8 mouse cellular contexts compared by ENCODE assay signal in genomic region chr6:17281757-17282092, GRCm38 (mm10). TPM values are rescaled to one million over a fixed set of nuclear protein-coding genes. Genes with fewer than 3 reads are reported as not detected.
DNase-seq lines count a peak whose midpoint lies in the region; ATAC-seq and TF ChIP-seq lines count a peak whose summit lies in the region.

No protein-coding gene starts in this region.

- 24% methylated on average over 8 of the region's 8 CpGs for WGBS in embryonic facial prominence, embryonic 14.5 days
- 28% methylated on average over 8 of the region's 8 CpGs for WGBS in hindbrain, embryonic 13.5 days

- H3K36me3 ChIP-seq in embryonic facial prominence, embryonic 14.5 days (ENCODE audit: control insufficient read depth, insufficient read depth, low read length): no peaks in the 10 kb centered on the region
- no peaks in the 10 kb centered on the region for H3K36me3 ChIP-seq in hindbrain, embryonic 13.5 days
- H3K36me3 ChIP-seq in megakaryocyte, embryonic 14.5 days (replicated peaks; ENCODE audit: low read length): no peaks in the 10 kb centered on the region

- peak overlapping the region; percentile 84 for H3K4me2 ChIP-seq in embryonic facial prominence, embryonic 14.5 days (ENCODE audit: low read depth, low read length)
- H3K4me2 ChIP-seq in hindbrain, embryonic 13.5 days: peak overlapping the region; percentile 76

- H3K4me1 ChIP-seq in embryonic facial prominence, embryonic 14.5 days (ENCODE audit: control insufficient read depth, insufficient read depth, low read length): peaks cover 15% of the 10 kb centered on the region
- H3K4me1 ChIP-seq in hindbrain, embryonic 13.5 days (replicated peaks): peaks cover 10% of the 10 kb centered on the region
- peaks cover 42% of the 10 kb centered on the region for H3K4me1 ChIP-seq in megakaryocyte, embryonic 14.5 days

- H3K4me3 ChIP-seq in left cerebral cortex, adult 2 months: peak overlapping the region; percentile 79
- peak overlapping the region; percentile 53 for H3K4me3 ChIP-seq in embryonic facial prominence, embryonic 14.5 days (ENCODE audit: low read depth, low read length)
- peak overlapping the region; percentile 51 for H3K4me3 ChIP-seq in hindbrain, embryonic 13.5 days
- peak overlapping the region; percentile 91 for H3K4me3 ChIP-seq in megakaryocyte, embryonic 14.5 days (replicated peaks)

- no peak for TF ChIP-seq CTCF in left cerebral cortex, adult 2 months (IDR thresholded peaks at IDR 0.05)

- no peaks in the 10 kb centered on the region for H3K9me3 ChIP-seq in embryonic facial prominence, embryonic 14.5 days (ENCODE audit: control insufficient read depth, low read length)
- no peaks in the 10 kb centered on the region for H3K9me3 ChIP-seq in hindbrain, embryonic 13.5 days
- no peaks in the 10 kb centered on the region for H3K9me3 ChIP-seq in megakaryocyte, embryonic 14.5 days

- no peak for ATAC-seq in embryonic facial prominence, embryonic 14.5 days (ENCODE audit: low read depth)
- ATAC-seq in hindbrain, embryonic 13.5 days (ENCODE audit: low FRiP score): peak; percentile 65
- ATAC-seq in cerebellum, adult (ENCODE audit: insufficient number of reproducible peaks, low FRiP score, low TSS enrichment): no peak

- peak overlapping the region; percentile 92 for H3K27ac ChIP-seq in left cerebral cortex, adult 2 months
- H3K27ac ChIP-seq in embryonic facial prominence, embryonic 14.5 days (replicated peaks; ENCODE audit: low read depth, low read length): peak overlapping the region; percentile 42
- no peak overlapping the region for H3K27ac ChIP-seq in hindbrain, embryonic 13.5 days

- no peaks in the 10 kb centered on the region for H3K27me3 ChIP-seq in embryonic facial prominence, embryonic 14.5 days (replicated peaks; ENCODE audit: control insufficient read depth, insufficient read depth, low read length)
- H3K27me3 ChIP-seq in hindbrain, embryonic 13.5 days: peaks cover 12% of the 10 kb centered on the region; the same call in 1 of the 2 replicates
- peaks cover 7% of the 10 kb centered on the region for H3K27me3 ChIP-seq in megakaryocyte, embryonic 14.5 days (replicated peaks)

- intact Hi-C loops in left cerebral cortex, adult 2 months (cut with DNase I): loop anchor here (2.0 kb wide), 2 partner anchors 25 to 77 kb away; partner anchors contain the start of gene Cav1
- intact Hi-C loops in left cerebral cortex, postnatal 14 days (cut with DNase I): no loop called here

- no peak for DNase-seq in left cerebral cortex, adult 2 months (ENCODE audit: extremely low spot score in 1 of 2, low spot score in 2 of 2)
- DNase-seq in left cerebral cortex, postnatal 14 days (ENCODE audit: low spot score in 2 of 2): no peak
- DNase-seq in embryonic facial prominence, embryonic 14.5 days (ENCODE audit: low spot score): peak; percentile 34
- no peak for DNase-seq in thymus, adult 18-20 months
- DNase-seq in MN1 (ENCODE audit: low spot score): no peak

- H3K9ac ChIP-seq in embryonic facial prominence, embryonic 14.5 days (ENCODE audit: low read depth, low read length): peak overlapping the region; percentile 73
- no peak overlapping the region; the same call in 1 of the 2 replicates for H3K9ac ChIP-seq in hindbrain, embryonic 13.5 days

RNA-seq across cellular contexts. Expression of gene Cav2, which starts 0.7 kb away (rescaled TPM):
- total RNA-seq in left cerebral cortex, adult 2 months (2021): 10 to 100 TPM; 32.5 to 33.9 TPM
- total RNA-seq in left cerebral cortex, postnatal 14 days (2021): 10 to 100 TPM; 26.8 to 27.9 TPM
- 30.4 and 40.5 TPM in 2 replicates for polyA plus RNA-seq in embryonic facial prominence, embryonic 14.5 days (2014; fragmentation: Nextera tagmentation; extraction: Ambion mirVana)
- 11.3 and 11.5 TPM in 2 replicates for polyA plus RNA-seq in hindbrain, embryonic 13.5 days (2015; fragmentation: Nextera tagmentation; extraction: Ambion mirVana)
- polyA plus RNA-seq in megakaryocyte, embryonic 14.5 days (2012; ENCODE audit: insufficient read depth, low replicate concordance): 0.27 TPM in 1 of 2 replicates, not detected in the other

RNA-seq across cellular contexts. Expression of gene Cav1, which starts 24.4 kb away (rescaled TPM):
- 10 to 100 TPM; 17.6 to 20.9 TPM for total RNA-seq in left cerebral cortex, adult 2 months (2021)
- 10 to 100 TPM; 26.2 to 27.5 TPM for total RNA-seq in left cerebral cortex, postnatal 14 days (2021)
- polyA plus RNA-seq in embryonic facial prominence, embryonic 14.5 days (2014; fragmentation: Nextera tagmentation; extraction: Ambion mirVana): 195 and 238 TPM in 2 replicates
- polyA plus RNA-seq in hindbrain, embryonic 13.5 days (2015; fragmentation: Nextera tagmentation; extraction: Ambion mirVana): 19.6 and 19.8 TPM in 2 replicates
- polyA plus RNA-seq in megakaryocyte, embryonic 14.5 days (2012; ENCODE audit: insufficient read depth, low replicate concordance): not detected in 2 replicates
